Mouse (Mus musculus) spleen, embryonic (tissue): Measurements from ENCODE around the gene Mtx1.

Source experiments
- CTCF ChIA-PET: fragments of 350-600 bp; sonication (Branson Sonifier 250); formaldehyde crosslinking; loops from one replicate; lab custom pipeline; 2022; lab: Charles Lee

Mtx1 gene

GRCm38 (mm10) chr3:89159616-89160344 is 67.1 kb downstream of the Mtx1 start, which contains the start of gene Hcn3:
Gene Hcn3, minus strand, starts transcription at chr3:89160196.
- CTCF ChIA-PET = interaction anchor here (2.1 kb wide), 1 partner anchor 71 kb away, joined by 7 read pairs; no protein-coding TSS in a partner anchor

GRCm38 (mm10) chr3:89159211-89159610 is 67.7 kb downstream of the Mtx1 start:
- CTCF ChIA-PET = interaction anchor here (2.1 kb wide), 1 partner anchor 71 kb away, joined by 7 read pairs; no protein-coding TSS in a partner anchor
